Mouse (Mus musculus): ENCODE measurements around the gene Haus5. TPM values are rescaled to one million over a fixed set of nuclear protein-coding genes. Genes with fewer than 3 reads are reported as not detected.
A peak's percentile ranks its signal among the peaks of the same experiment; 100 is the strongest.

Haus5 gene
- 36.9 and 41.7 TPM in 2 replicates for polyA plus RNA-seq (2015; fragmentation: Nextera tagmentation; extraction: Ambion mirVana)

DNA sequence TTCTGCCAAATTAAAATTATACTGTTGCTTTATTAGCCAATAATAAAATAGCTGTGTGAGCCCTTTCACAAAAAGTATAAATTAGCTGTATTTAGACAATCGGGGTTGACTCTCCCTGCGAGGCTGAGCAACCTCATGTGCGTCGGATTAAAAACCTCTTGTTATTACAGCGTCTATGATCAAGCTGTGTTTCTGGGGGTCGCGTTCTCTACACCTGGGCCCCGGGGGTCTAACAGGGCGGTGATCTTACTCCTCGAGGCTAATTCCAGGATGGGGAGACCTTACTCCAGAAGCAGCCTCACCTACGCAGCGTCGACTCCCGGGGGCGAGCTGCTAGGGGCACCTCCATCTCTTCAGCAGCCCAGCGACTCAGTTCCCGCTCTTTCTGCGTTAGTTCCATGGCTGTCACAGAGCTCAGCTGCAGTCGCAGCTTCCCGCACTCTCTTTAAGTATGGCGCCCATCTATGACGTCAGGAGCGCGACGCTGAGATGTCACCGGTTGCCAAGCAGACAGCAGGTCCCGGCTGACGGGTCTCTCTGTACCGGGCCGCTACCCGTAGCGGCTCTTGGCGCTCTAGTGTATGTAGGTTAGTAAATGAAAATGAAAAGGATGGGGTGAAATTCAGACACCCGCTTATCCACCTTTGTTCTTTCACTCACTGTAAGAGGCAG lies at the start of gene Haus5:
Haus5 (minus strand) TSS at position 466 of the 672 bp plus-strand sequence.
- peak; percentile 92 for ATAC-seq (ENCODE audit: insufficient read depth, low FRiP score)

DNA sequence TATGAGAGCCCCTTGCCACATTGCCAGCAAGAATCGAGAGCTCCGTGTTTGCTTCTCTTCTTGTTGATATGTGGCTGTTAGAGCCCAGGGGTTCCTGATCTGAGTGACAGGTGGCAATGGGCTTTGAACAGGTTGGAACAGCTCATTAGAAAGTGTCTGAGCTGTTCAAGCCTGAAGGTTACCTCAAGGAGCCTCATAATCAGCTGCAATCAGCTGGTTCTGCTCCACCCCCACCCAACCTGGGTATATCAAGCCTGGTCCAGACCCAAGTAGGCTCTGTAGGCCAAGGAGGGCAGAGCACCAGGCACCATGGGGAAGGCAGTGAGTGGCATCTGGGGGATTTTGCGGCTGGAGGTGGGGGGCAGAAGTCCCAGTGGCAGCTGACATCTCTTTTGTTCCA lies 47.1 kb upstream of the Haus5 start, which contains the start of gene Atp4a:
Atp4a (plus strand) TSS at position 268 of the 400 bp plus-strand sequence.
- ATAC-seq (ENCODE audit: insufficient read depth, low FRiP score), result no peak
- no peak within 1 kb of the TSS for H3K4me3 ChIP-seq (replicated peaks; ENCODE audit: low read length)
- H3K36me3 ChIP-seq (ENCODE audit: control insufficient read depth, insufficient read depth, low read length), result no peaks in the 10 kb centered on the region
- 70% methylated on average over 3 of the region's 3 CpGs for WGBS
- H3K4me2 ChIP-seq (ENCODE audit: low read depth, low read length), result no peak within 1 kb of the TSS
- no peak within 1 kb of the TSS for H3K27ac ChIP-seq (ENCODE audit: low read length)
- no peak within 1 kb of the TSS for H3K9ac ChIP-seq (ENCODE audit: low read length)
- peaks cover 3% of the 10 kb centered on the region for H3K4me1 ChIP-seq (ENCODE audit: control insufficient read depth, insufficient read depth, low read length)
- H3K9me3 ChIP-seq (replicated peaks; ENCODE audit: control insufficient read depth, low read length), result no peaks in the 10 kb centered on the region
- H3K27me3 ChIP-seq (ENCODE audit: control insufficient read depth, insufficient read depth, low read length), result peaks cover 11% of the 10 kb centered on the region

More for the DNA sequence above, at the start of gene Haus5:
- Histone ChIP-seq H3K27ac (ENCODE audit: low read length) (no peak within 1 kb of the TSS), H3K9ac (ENCODE audit: low read length) (peak within 1 kb of the TSS; percentile 90), H3K9me3 (replicated peaks; ENCODE audit: control insufficient read depth, low read length) (no peaks in the 10 kb centered on the region), H3K36me3 (ENCODE audit: control insufficient read depth, insufficient read depth, low read length) (no peaks in the 10 kb centered on the region; the same call in 1 of the 2 replicates), H3K27me3 (ENCODE audit: control insufficient read depth, insufficient read depth, low read length) (no peaks in the 10 kb centered on the region), H3K4me1 (ENCODE audit: control insufficient read depth, insufficient read depth, low read length) (no peaks in the 10 kb centered on the region), H3K4me2 (ENCODE audit: low read depth, low read length) (peak within 1 kb of the TSS; percentile 82), H3K4me3 (replicated peaks; ENCODE audit: low read length) (peak within 1 kb of the TSS; percentile 79)
- WGBS, result under 1% methylated on average over 34 of the region's 34 CpGs

DNA sequence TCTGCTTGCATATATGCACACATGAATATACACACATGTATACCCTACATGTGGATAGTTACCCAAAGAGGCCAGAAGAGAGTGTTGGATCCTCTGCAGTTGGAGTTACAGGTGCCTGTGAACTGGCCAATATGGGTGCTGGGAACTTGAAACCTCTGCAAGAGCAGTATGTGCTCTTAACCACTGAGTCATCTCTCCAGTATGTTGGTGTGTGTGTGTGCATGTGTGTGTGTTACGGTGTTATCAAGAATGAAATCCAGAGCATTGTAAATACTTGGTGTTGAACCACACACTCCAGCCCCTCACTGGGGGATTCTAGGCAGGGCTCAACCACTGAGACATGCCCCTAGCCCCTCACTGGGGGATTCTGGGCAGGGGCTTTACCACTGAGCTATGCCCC lies 42.6 kb upstream of the Haus5 start:
- ATAC-seq (ENCODE audit: insufficient read depth, low FRiP score), result no peak

DNA sequence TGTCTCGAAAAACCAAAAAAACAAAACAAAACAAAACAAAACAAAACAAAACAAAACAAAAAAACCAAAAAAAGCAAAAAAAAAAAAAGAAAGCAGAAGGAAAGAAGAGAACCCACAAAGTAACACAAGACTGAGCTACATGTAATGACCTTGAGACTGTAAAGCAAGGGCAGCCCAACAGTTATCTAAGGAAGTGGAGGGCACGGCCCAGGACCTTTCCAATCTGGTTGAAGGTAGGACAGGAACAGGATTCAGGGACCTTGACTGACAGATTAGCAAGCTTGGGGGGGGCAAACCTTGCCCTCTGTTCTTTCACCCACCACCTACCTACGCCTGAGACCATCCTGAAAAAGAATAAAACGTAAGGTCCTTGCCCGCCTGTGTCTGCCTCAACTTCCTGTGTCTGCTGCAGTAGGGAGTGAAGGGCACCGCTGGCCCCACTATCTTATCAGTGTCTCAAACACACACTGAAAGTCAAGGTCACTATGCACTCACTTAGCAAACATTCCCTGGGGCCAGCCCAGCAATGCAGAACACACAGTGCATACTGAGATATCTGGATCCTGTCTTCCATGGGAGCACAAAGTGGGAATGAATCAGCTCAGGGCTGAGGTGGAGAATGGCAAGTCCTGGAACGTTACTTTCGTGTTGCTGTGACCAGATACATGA lies 41.6 kb upstream of the Haus5 start:
- Histone ChIP-seq H3K4me1 (ENCODE audit: control insufficient read depth, insufficient read depth, low read length) (no peaks in the 10 kb centered on the region), H3K9ac (ENCODE audit: low read length) (no peak overlapping the region; the same call in 1 of the 2 replicates), H3K27me3 (ENCODE audit: control insufficient read depth, insufficient read depth, low read length) (no peaks in the 10 kb centered on the region), H3K36me3 (ENCODE audit: control insufficient read depth, insufficient read depth, low read length) (no peaks in the 10 kb centered on the region), H3K27ac (ENCODE audit: low read length) (peak overlapping the region; percentile 73), H3K4me2 (ENCODE audit: low read depth, low read length) (peak overlapping the region; percentile 10; the same call in 1 of the 2 replicates), H3K9me3 (replicated peaks; ENCODE audit: control insufficient read depth, low read length) (no peaks in the 10 kb centered on the region), H3K4me3 (replicated peaks; ENCODE audit: low read length) (no peak overlapping the region)
- 50% methylated on average over 8 of the region's 8 CpGs for WGBS
- peak; percentile 89 for ATAC-seq (ENCODE audit: insufficient read depth, low FRiP score)

More for the DNA sequence above, 42.6 kb upstream of the Haus5 start:
- Histone ChIP-seq H3K4me3 (replicated peaks; ENCODE audit: low read length) (no peak overlapping the region), H3K27me3 (ENCODE audit: control insufficient read depth, insufficient read depth, low read length) (no peaks in the 10 kb centered on the region), H3K4me1 (ENCODE audit: control insufficient read depth, insufficient read depth, low read length) (no peaks in the 10 kb centered on the region), H3K4me2 (ENCODE audit: low read depth, low read length) (no peak overlapping the region), H3K9me3 (replicated peaks; ENCODE audit: control insufficient read depth, low read length) (no peaks in the 10 kb centered on the region), H3K27ac (ENCODE audit: low read length) (no peak overlapping the region; the same call in 1 of the 2 replicates), H3K9ac (ENCODE audit: low read length) (no peak overlapping the region), H3K36me3 (ENCODE audit: control insufficient read depth, insufficient read depth, low read length) (no peaks in the 10 kb centered on the region)
- 57% methylated on average over 1 of the region's 1 CpGs for WGBS

DNA sequence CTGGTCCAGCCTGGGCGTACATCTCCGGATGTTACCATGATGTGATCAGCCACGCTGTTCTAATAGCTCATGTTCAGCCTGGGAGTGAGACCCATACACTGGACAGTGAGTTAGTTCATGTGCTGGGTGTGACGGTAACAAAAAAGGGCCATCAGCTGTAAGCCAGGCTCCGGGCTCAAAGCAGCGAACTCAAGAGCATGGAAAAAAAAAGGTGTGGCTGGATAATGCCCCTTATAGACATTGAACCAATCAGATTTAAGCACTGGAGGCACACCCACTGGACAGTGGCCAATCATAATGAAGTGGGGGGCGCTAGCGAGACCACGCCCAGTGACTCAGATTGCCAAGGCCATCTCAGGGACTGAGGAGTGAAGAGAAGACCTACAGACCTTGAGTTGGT lies 33.8 kb upstream of the Haus5 start, which contains the start of gene 2200002J24Rik:
2200002J24Rik (plus strand) TSS at position 338 of the 400 bp plus-strand sequence.
- H3K4me1 ChIP-seq (ENCODE audit: control insufficient read depth, insufficient read depth, low read length), result no peaks in the 10 kb centered on the region
- no peak within 1 kb of the TSS for H3K4me3 ChIP-seq (replicated peaks; ENCODE audit: low read length)
- no peak within 1 kb of the TSS for H3K9ac ChIP-seq (ENCODE audit: low read length)
- H3K27me3 ChIP-seq (ENCODE audit: control insufficient read depth, insufficient read depth, low read length), result no peaks in the 10 kb centered on the region
- H3K4me2 ChIP-seq (ENCODE audit: low read depth, low read length), result no peak within 1 kb of the TSS
- H3K9me3 ChIP-seq (replicated peaks; ENCODE audit: control insufficient read depth, low read length), result no peaks in the 10 kb centered on the region
- peak; percentile 66 for ATAC-seq (ENCODE audit: insufficient read depth, low FRiP score)
- WGBS, result 35% methylated on average over 9 of the region's 9 CpGs
- H3K36me3 ChIP-seq (ENCODE audit: control insufficient read depth, insufficient read depth, low read length), result no peaks in the 10 kb centered on the region
- 0 out of 2 replicates have a peak within 1 kb of the TSS, but pooled peaks have one; percentile 27 for H3K27ac ChIP-seq (ENCODE audit: low read length)

DNA sequence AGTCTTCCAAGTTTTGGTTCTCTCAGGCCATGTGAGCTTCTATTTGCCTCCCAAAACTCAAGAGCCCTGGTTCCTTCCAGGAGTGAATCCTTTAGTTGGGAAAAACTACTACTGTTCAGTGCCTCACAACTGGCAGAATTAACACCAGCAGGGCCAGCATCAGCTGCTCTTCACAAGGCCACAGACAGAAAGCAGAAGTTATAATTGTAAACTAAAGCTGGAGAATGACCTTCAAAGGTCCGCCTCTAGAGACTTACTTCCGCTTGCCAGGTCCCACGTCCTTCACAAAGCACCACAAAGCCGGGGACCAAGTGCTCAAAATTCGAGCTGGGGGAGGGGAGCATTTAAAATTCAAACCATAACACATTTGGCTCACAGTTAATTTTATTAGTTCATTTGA lies 33.3 kb upstream of the Haus5 start:
- 0 out of 2 replicates have a peak overlapping the region, but pooled peaks have one; percentile 27 for H3K27ac ChIP-seq (ENCODE audit: low read length)
- ATAC-seq (ENCODE audit: insufficient read depth, low FRiP score), result no peak
- no peak overlapping the region for H3K4me2 ChIP-seq (ENCODE audit: low read depth, low read length)
- no peaks in the 10 kb centered on the region for H3K4me1 ChIP-seq (ENCODE audit: control insufficient read depth, insufficient read depth, low read length)
- WGBS, result 58% methylated on average over 5 of the region's 5 CpGs
- H3K9me3 ChIP-seq (replicated peaks; ENCODE audit: control insufficient read depth, low read length), result no peaks in the 10 kb centered on the region
- no peaks in the 10 kb centered on the region for H3K27me3 ChIP-seq (ENCODE audit: control insufficient read depth, insufficient read depth, low read length)
- no peak overlapping the region for H3K4me3 ChIP-seq (replicated peaks; ENCODE audit: low read length)
- no peaks in the 10 kb centered on the region for H3K36me3 ChIP-seq (ENCODE audit: control insufficient read depth, insufficient read depth, low read length)
- H3K9ac ChIP-seq (ENCODE audit: low read length), result no peak overlapping the region

DNA sequence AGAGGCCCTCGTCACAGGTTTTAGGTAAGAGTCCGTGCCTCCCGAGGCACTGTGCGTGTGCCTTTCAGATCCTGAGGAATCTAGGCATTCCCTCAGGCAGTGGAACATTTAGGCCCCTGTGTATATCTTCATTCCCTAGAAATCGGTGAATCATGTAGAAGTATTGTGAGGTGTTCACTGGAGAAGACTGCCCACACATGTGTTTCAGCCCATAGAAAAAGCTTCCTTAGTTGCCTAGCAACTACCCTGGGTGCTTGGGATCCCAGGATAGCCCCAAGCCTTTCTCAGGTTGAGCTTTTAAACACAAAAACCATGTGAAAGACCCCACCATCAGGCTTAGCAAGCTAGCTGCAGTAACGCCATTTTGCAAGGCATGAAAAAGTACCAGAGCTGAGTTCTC lies 23.5 kb upstream of the Haus5 start:
- H3K27ac ChIP-seq (ENCODE audit: low read length), result peak overlapping the region; percentile 55

DNA sequence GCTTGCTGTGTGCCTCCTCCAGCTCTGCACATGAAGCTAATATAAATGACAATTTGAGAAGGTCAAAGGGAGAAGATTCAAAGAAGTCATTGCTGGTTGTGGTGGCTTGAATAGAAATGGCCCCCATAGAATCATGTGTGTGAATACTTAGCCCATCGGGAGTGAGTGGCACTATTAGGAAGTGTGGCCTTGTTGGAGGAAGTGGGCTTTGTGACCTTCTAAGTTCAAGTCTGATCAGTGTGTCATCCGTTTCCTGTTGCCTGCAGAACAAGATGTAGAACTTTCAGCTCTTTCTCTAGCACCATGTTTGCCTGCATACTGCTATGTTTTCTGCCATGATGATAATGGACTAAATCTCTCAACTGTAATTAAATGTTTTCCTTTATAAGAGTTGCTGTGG lies 18.6 kb upstream of the Haus5 start:
- Histone ChIP-seq H3K4me2 (ENCODE audit: low read depth, low read length) (no peak overlapping the region), H3K27ac (ENCODE audit: low read length) (no peak overlapping the region), H3K9ac (ENCODE audit: low read length) (no peak overlapping the region), H3K27me3 (ENCODE audit: control insufficient read depth, insufficient read depth, low read length) (no peaks in the 10 kb centered on the region), H3K36me3 (ENCODE audit: control insufficient read depth, insufficient read depth, low read length) (no peaks in the 10 kb centered on the region), H3K9me3 (replicated peaks; ENCODE audit: control insufficient read depth, low read length) (no peaks in the 10 kb centered on the region; the same call in 1 of the 2 replicates), H3K4me3 (replicated peaks; ENCODE audit: low read length) (no peak overlapping the region), H3K4me1 (ENCODE audit: control insufficient read depth, insufficient read depth, low read length) (0 out of 2 replicates have a peak, but pooled peaks cover 6% of the 10 kb centered on the region)
- no peak for ATAC-seq (ENCODE audit: insufficient read depth, low FRiP score)
- 68% methylated on average over 2 of the region's 2 CpGs for WGBS

More for the DNA sequence above, 23.5 kb upstream of the Haus5 start:
- no peak overlapping the region; the same call in 1 of the 2 replicates for H3K9ac ChIP-seq (ENCODE audit: low read length)
- H3K9me3 ChIP-seq (replicated peaks; ENCODE audit: control insufficient read depth, low read length), result no peaks in the 10 kb centered on the region
- no peak overlapping the region for H3K4me2 ChIP-seq (ENCODE audit: low read depth, low read length)
- 0 out of 2 replicates have a peak, but pooled peaks cover 6% of the 10 kb centered on the region for H3K4me1 ChIP-seq (ENCODE audit: control insufficient read depth, insufficient read depth, low read length)
- 70% methylated on average over 6 of the region's 6 CpGs for WGBS
- no peak overlapping the region for H3K4me3 ChIP-seq (replicated peaks; ENCODE audit: low read length)
- H3K27me3 ChIP-seq (ENCODE audit: control insufficient read depth, insufficient read depth, low read length), result no peaks in the 10 kb centered on the region
- ATAC-seq (ENCODE audit: insufficient read depth, low FRiP score), result no peak
- H3K36me3 ChIP-seq (ENCODE audit: control insufficient read depth, insufficient read depth, low read length), result no peaks in the 10 kb centered on the region

DNA sequence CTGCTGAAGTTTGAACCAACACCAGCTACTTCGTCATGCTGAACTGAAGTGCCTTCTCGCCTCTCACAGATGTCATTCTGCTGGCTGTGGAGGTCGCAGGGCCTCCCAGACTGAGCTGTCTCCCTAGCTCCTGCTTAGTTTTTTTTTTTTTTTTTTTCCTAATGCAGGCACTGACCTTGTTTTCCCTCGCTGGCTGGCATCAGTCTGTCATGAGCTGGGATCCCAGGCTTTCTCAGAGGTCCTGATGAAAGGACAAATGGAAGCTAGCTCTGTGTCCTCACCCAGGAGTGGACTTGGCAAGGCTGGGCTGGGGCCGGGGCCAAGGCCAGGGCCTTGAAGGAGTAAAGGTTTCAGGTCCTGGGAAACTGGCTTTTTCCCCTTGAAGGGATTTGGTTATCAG lies 17.1 kb upstream of the Haus5 start:
- no peak overlapping the region for H3K9ac ChIP-seq (ENCODE audit: low read length)
- no peaks in the 10 kb centered on the region; the same call in 1 of the 2 replicates for H3K9me3 ChIP-seq (replicated peaks; ENCODE audit: control insufficient read depth, low read length)
- H3K27me3 ChIP-seq (ENCODE audit: control insufficient read depth, insufficient read depth, low read length), result no peaks in the 10 kb centered on the region
- H3K36me3 ChIP-seq (ENCODE audit: control insufficient read depth, insufficient read depth, low read length), result no peaks in the 10 kb centered on the region
- ATAC-seq (ENCODE audit: insufficient read depth, low FRiP score), result no peak
- 53% methylated on average over 5 of the region's 5 CpGs for WGBS
- H3K4me1 ChIP-seq (ENCODE audit: control insufficient read depth, insufficient read depth, low read length), result no peaks in the 10 kb centered on the region
- H3K4me2 ChIP-seq (ENCODE audit: low read depth, low read length), result no peak overlapping the region
- H3K4me3 ChIP-seq (replicated peaks; ENCODE audit: low read length), result no peak overlapping the region
- no peak overlapping the region for H3K27ac ChIP-seq (ENCODE audit: low read length)

All from stomach, embryonic 16.5 days (tissue).